Comparison of ENCODE assay signal across 8 mouse cellular contexts in the genomic region with DNA sequence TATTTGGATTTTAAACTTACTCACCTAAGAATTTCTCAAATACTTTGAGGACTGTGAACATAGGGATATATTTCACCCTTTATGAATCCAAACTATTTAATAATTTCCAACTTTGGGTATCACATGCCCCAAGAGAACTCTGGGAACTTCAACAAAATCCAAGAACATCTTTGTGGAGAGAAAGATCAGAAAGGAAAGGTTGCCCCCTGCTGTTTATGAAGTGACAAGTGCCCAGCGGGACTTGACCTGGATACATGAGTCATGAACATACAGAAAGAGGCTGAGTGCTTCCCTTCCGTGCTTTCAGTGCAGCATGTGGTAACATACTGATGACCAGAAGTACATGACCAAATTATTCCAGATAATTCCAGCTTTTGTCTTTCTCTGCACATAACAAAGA.
DNase-seq lines count a peak whose midpoint lies in the region; ATAC-seq lines count a peak whose summit lies in the region.
"Had no signal": no experiment of that assay in that cellular context is flagged by ENCODE, and none has a peak within 500 bp of the region (broad histone marks: within the 10 kb centered on the region; RNA-seq: fewer than 3 reads in every experiment).

No protein-coding gene starts in this region.

- H3K36me3 ChIP-seq in midbrain, embryonic 10.5 days: no peaks in the 10 kb centered on the region
- H3K36me3 ChIP-seq in midbrain, embryonic 15.5 days (replicated peaks): no peaks in the 10 kb centered on the region
- no peaks in the 10 kb centered on the region for H3K36me3 ChIP-seq in kidney, embryonic 15.5 days

- peaks cover 8% of the 10 kb centered on the region for H3K9me3 ChIP-seq in midbrain, embryonic 10.5 days (replicated peaks)
- no peaks in the 10 kb centered on the region for H3K9me3 ChIP-seq in midbrain, embryonic 15.5 days
- 0 out of 2 replicates have a peak, but pooled peaks cover 5% of the 10 kb centered on the region for H3K9me3 ChIP-seq in kidney, embryonic 15.5 days (replicated peaks)

- H3K4me2 ChIP-seq in midbrain, embryonic 15.5 days: no peak overlapping the region
- H3K4me2 ChIP-seq in kidney, embryonic 15.5 days: no peak overlapping the region

- H3K27me3 ChIP-seq in midbrain, embryonic 10.5 days (ENCODE audit: low read depth, poor library complexity, severe bottlenecking): no peaks in the 10 kb centered on the region
- H3K27me3 ChIP-seq in midbrain, embryonic 15.5 days (replicated peaks): no peaks in the 10 kb centered on the region
- no peaks in the 10 kb centered on the region for H3K27me3 ChIP-seq in kidney, embryonic 15.5 days

- H3K4me1 ChIP-seq in midbrain, embryonic 10.5 days: no peaks in the 10 kb centered on the region
- H3K4me1 ChIP-seq in midbrain, embryonic 15.5 days: no peaks in the 10 kb centered on the region
- no peaks in the 10 kb centered on the region for H3K4me1 ChIP-seq in kidney, embryonic 15.5 days

- no peak; the same call in 1 of the 2 replicates for ATAC-seq in midbrain, embryonic 15.5 days (replicated peaks)
- ATAC-seq in kidney, embryonic 15.5 days (replicated peaks; ENCODE audit: low FRiP score): peak; percentile 75

- DNase-seq in midbrain, embryonic 10.5 days (ENCODE audit: low spot score): peak; percentile 15
- DNase-seq in adrenal gland, adult 18-20 months (ENCODE audit: low spot score in 2 of 2): peak; percentile 10 to 21
- DNase-seq in fibroblast of lung, adult 2 months (ENCODE audit: low read depth): peak; percentile 62
- DNase-seq in mesoderm, embryonic 11.5 days (ENCODE audit: low read depth, low spot score): peak; percentile 61
- DNase-seq in thymus, postnatal 36 days: no peak

- WGBS in midbrain, embryonic 10.5 days: 36% methylated on average over 2 of the region's 2 CpGs
- WGBS in midbrain, embryonic 15.5 days: 28% methylated on average over 2 of the region's 2 CpGs
- WGBS in kidney, embryonic 15.5 days: 13% methylated on average over 2 of the region's 2 CpGs

- H3K4me3 ChIP-seq in midbrain, embryonic 10.5 days: no peak overlapping the region
- no peak overlapping the region for H3K4me3 ChIP-seq in midbrain, embryonic 15.5 days
- H3K4me3 ChIP-seq in kidney, embryonic 15.5 days (replicated peaks): no peak overlapping the region

- H3K27ac ChIP-seq in midbrain, embryonic 10.5 days (replicated peaks): no peak overlapping the region
- H3K27ac ChIP-seq in midbrain, embryonic 15.5 days: no peak overlapping the region
- no peak overlapping the region for H3K27ac ChIP-seq in kidney, embryonic 15.5 days
- H3K27ac ChIP-seq: macrophage had no signal

- H3K9ac ChIP-seq in midbrain, embryonic 15.5 days: no peak overlapping the region
- H3K9ac ChIP-seq in kidney, embryonic 15.5 days: no peak overlapping the region

Comparison
In these comparisons a context has a peak if more than half of its experiments do, and no peak if none do; other contexts are left out.
1. DNase-seq: peak in midbrain, embryonic 10.5 days (single experiment), adrenal gland, adult 18-20 months (2 of 2), fibroblast of lung, adult 2 months (single experiment) and mesoderm, embryonic 11.5 days (single experiment); none in thymus, postnatal 36 days (0 of 2).